Mouse (Mus musculus) activated CD4-positive, CD25-positive, alpha-beta regulatory T cell, adult 4 months (primary cell): ENCODE results near the gene Tmem253. TPM values are rescaled to one million over a fixed set of nuclear protein-coding genes. Genes with fewer than 3 reads are reported as not detected.
"Not testable (repeated sequence)": the region's sequence is repeated elsewhere in the genome, so short reads cannot be mapped to it uniquely, and the experiment has no call there.

Experiments
- ATAC-seq: one replicate; pipeline ENCODE4 v1.8.0; 2017
- polyA plus RNA-seq, 2 experiments: library from polyadenylated mRNA; unstranded; fragments of 100-300 nt; shearing (Covaris generic); gene quantifications; one replicate each; pipeline ENCODE4 v1.2.1; 2017

Tmem253 gene
- polyA plus RNA-seq, 2 experiments from 2014 or later = 0.98 TPM; not detected in 1

GRCm38 (mm10) chr14:52022244-52022708 lies 6.8 kb downstream of the Tmem253 start:
- ATAC-seq = no peak

- ATAC-seq = peak; percentile 44
Observed at GRCm38 (mm10) chr14:52022709-52023459, 7.4 kb downstream of the Tmem253 start.

GRCm38 (mm10) chr14:52024133-52024532 lies 8.7 kb downstream of the Tmem253 start:
- no peak for ATAC-seq

GRCm38 (mm10) chr14:52026342-52026741 lies 10.9 kb downstream of the Tmem253 start:
- no peak for ATAC-seq

- ATAC-seq = no peak
Observed at GRCm38 (mm10) chr14:52035926-52036325, 20.5 kb downstream of the Tmem253 start.

GRCm38 (mm10) chr14:52039332-52039731 lies 23.9 kb downstream of the Tmem253 start:
- no peak for ATAC-seq

- ATAC-seq = not testable (repeated sequence)
Observed at GRCm38 (mm10) chr14:52042359-52042758, 26.9 kb downstream of the Tmem253 start, which contains the start of gene Olfr221. Olfr221 (minus strand) TSS chr14:52042459.

GRCm38 (mm10) chr14:52043446-52043845 lies 28.0 kb downstream of the Tmem253 start:
- no peak for ATAC-seq

GRCm38 (mm10) chr14:52044901-52045678 lies 29.6 kb downstream of the Tmem253 start:
- ATAC-seq = no peak

GRCm38 (mm10) chr14:52045966-52046565 lies 30.6 kb downstream of the Tmem253 start:
- no peak for ATAC-seq

GRCm38 (mm10) chr14:52052720-52053119 lies 37.3 kb downstream of the Tmem253 start:
- not testable (repeated sequence) for ATAC-seq

GRCm38 (mm10) chr14:52059982-52060381 lies 44.5 kb downstream of the Tmem253 start:
- no peak for ATAC-seq

- no peak for ATAC-seq
Observed at GRCm38 (mm10) chr14:52060800-52061199, 45.3 kb downstream of the Tmem253 start.

- no peak for ATAC-seq
Observed at GRCm38 (mm10) chr14:52061798-52062197, 46.3 kb downstream of the Tmem253 start.

- no peak for ATAC-seq
Observed at GRCm38 (mm10) chr14:52066135-52066534, 50.7 kb downstream of the Tmem253 start.

Other genes with a start within 250 kb of the Tmem253 start
- gene Ang4, start 242.1 kb upstream of the Tmem253 start, polyA plus RNA-seq = not detected
- gene AY358078, start 215.6 kb upstream of the Tmem253 start, polyA plus RNA-seq = not detected
- not detected for gene Ear6, start 162.0 kb upstream of the Tmem253 start, polyA plus RNA-seq
- gene Mettl17, start 130.8 kb upstream of the Tmem253 start, polyA plus RNA-seq = 10 to 100 TPM; 35.7 to 44.6 TPM
- under 1 TPM in 1 of 2 experiments, not detected in 1; 0.70 TPM for gene Slc39a2, start 122.8 kb upstream of the Tmem253 start, polyA plus RNA-seq
- gene Ndrg2, start 101.5 kb upstream of the Tmem253 start, polyA plus RNA-seq = 10 to 100 TPM; 16.2 to 18.5 TPM
- gene Tppp2, start 97.2 kb upstream of the Tmem253 start, polyA plus RNA-seq = not detected
- not detected for gene Rnase13, start 92.9 kb upstream of the Tmem253 start, polyA plus RNA-seq
- gene Arhgef40, start 30.9 kb upstream of the Tmem253 start, polyA plus RNA-seq = not detected
- gene Zfp219, start 5.1 kb downstream of the Tmem253 start, polyA plus RNA-seq = 1 to 10 TPM; 1.9 to 2.2 TPM
- not detected for gene Olfr221, start 26.8 kb downstream of the Tmem253 start, polyA plus RNA-seq
- 100 to 1,000 TPM; 414 to 423 TPM for gene Hnrnpc, start 88.4 kb downstream of the Tmem253 start, polyA plus RNA-seq
- 10 to 100 TPM; 71.4 to 94.9 TPM for gene Rpgrip1, start 95.0 kb downstream of the Tmem253 start, polyA plus RNA-seq
- 10 to 100 TPM; 46.7 to 52.4 TPM for gene Supt16, start 181.8 kb downstream of the Tmem253 start, polyA plus RNA-seq
- 10 to 100 TPM; 58.3 to 58.5 TPM for gene Chd8, start 242.1 kb downstream of the Tmem253 start, polyA plus RNA-seq